Comparison of ENCODE assay signal across 19 mouse cellular contexts in genomic region chr2:79214982-79215381, GRCm38 (mm10).
"Had no signal": no experiment of that assay in that cellular context is flagged by ENCODE, and none has a peak within 500 bp of the region (broad histone marks: within the 10 kb centered on the region; RNA-seq: fewer than 3 reads in every experiment).

No protein-coding gene starts in this region.

- H3K27ac ChIP-seq: limb, embryonic 12.5 days; limb, embryonic 15.5 days; liver, embryonic 14.5 days; midbrain, embryonic 12.5 days; midbrain, embryonic 15.5 days; neural tube, embryonic 12.5 days; stomach, postnatal 0 days had no signal

- H3K9me3 ChIP-seq: limb, embryonic 12.5 days; limb, embryonic 15.5 days; midbrain, embryonic 12.5 days; midbrain, embryonic 15.5 days; neural tube, embryonic 12.5 days had no signal

- DNase-seq: kidney, adult 9 months; kidney, postnatal 14 days; kidney, postnatal 4 days; left cerebral cortex, postnatal 4 days; liver, postnatal 0 days; lung, embryonic 14.5 days; lung, postnatal 36 days; thymus, adult 2 months; thymus, postnatal 14 days; thymus, postnatal 4 days had no signal

- H3K4me3 ChIP-seq: limb, embryonic 12.5 days; limb, embryonic 15.5 days; midbrain, embryonic 12.5 days; midbrain, embryonic 15.5 days; neural tube, embryonic 12.5 days had no signal

- H3K4me1 ChIP-seq: limb, embryonic 12.5 days; limb, embryonic 15.5 days; midbrain, embryonic 12.5 days; midbrain, embryonic 15.5 days; neural tube, embryonic 12.5 days had no signal

- H3K27me3 ChIP-seq: limb, embryonic 15.5 days; midbrain, embryonic 12.5 days; midbrain, embryonic 15.5 days; neural tube, embryonic 12.5 days had no signal

- ATAC-seq: liver, postnatal 0 days; lung, postnatal 0 days; midbrain, embryonic 15.5 days had no signal

- H3K4me2 ChIP-seq: limb, embryonic 12.5 days; limb, embryonic 15.5 days; liver, embryonic 11.5 days; lung, embryonic 14.5 days; midbrain, embryonic 12.5 days; midbrain, embryonic 15.5 days; neural tube, embryonic 12.5 days had no signal

- H3K36me3 ChIP-seq: limb, embryonic 12.5 days; limb, embryonic 15.5 days; midbrain, embryonic 12.5 days; midbrain, embryonic 15.5 days; neural tube, embryonic 12.5 days had no signal

- H3K9ac ChIP-seq: limb, embryonic 12.5 days; limb, embryonic 15.5 days; liver, embryonic 14.5 days; liver, postnatal 0 days; lung, embryonic 14.5 days; midbrain, embryonic 12.5 days; midbrain, embryonic 15.5 days; neural tube, embryonic 12.5 days had no signal
